Mouse (Mus musculus) monocyte, adult 59 days (primary cell): ENCODE measurements around the gene Mitd1. TPM values are rescaled to one million over a fixed set of nuclear protein-coding genes. Genes with fewer than 3 reads are reported as not detected.

Experiments used
- total RNA-seq, 2 experiments: library from RNA; stranded (reverse); gene quantifications; one replicate each; pipeline ENCODE4 v1.2.4; 2023

Gene Mitd1
- total RNA-seq = 10 to 100 TPM; 13.0 to 15.0 TPM

GRCm38 (mm10) chr1:37890025-37890652, at the start of gene Mitd1, which contains the start of gene Mrpl30:
TSS of gene Mitd1 (minus strand) at chr1:37890411.
TSS of gene Mrpl30 (plus strand) at chr1:37890477.

DNA sequence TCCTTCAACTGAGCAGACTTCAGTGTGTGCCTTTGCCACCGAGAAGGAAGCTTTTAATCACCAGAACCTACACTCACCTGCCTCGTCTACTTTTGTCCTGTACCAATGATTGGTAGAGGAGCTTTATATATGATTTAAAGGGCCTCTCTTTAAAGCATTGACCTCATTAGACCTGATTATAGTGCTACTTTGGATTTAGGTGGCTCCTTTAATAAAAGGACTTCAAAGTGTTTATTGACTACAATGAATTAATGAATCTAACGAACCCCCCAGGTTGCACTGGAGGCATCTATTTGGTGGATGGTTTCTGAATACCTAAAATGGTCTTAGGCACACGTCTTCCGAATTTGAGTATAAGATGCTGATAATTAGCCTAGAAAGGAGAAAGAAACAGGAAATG, 26.2 kb upstream of the Mitd1 start, which contains the start of gene Lyg2:
Lyg2 (minus strand) TSS at position 101 of the 400 bp plus-strand sequence.

GRCm38 (mm10) chr1:37871704-37872103, 18.5 kb downstream of the Mitd1 start, which contains the start of gene Lipt1:
TSS of gene Lipt1 (plus strand) at chr1:37871738.

DNA sequence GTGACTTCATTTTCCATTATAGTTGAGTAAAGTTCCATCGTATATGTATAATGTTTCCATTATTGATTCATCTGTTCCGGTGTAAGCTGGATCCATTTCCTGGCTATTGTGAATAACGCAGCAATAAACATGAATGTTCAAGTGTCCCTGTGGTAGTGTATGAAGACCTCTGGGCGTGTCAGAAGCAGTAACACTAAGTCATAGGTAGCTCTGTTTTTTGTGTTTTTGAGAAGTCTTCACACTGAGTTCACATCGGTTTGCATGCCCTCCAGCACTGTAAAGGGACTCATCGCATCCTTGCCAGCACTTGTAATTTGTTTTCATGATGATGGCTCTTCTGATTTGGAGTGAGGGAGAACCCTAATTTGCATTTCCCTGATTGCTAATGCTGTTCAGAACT, 23.9 kb downstream of the Mitd1 start, which contains the start of gene Tsga10:
Tsga10 (minus strand) TSS at position 144 of the 400 bp plus-strand sequence.

Other genes starting within 250 kb of the Mitd1 start
- under 1 TPM; 0.13 to 0.15 TPM for gene 2010300C02Rik, start 170.3 kb downstream of the Mitd1 start, total RNA-seq
- 10 to 100 TPM; 15.0 to 15.5 TPM for gene Tsga10, start 24.0 kb downstream of the Mitd1 start, total RNA-seq
- gene Lipt1, start 18.7 kb downstream of the Mitd1 start, total RNA-seq = 1 to 10 TPM in 1 of 2 experiments, under 1 TPM in 1; 0.49 to 1.2 TPM
- 100 to 1,000 TPM; 111 to 113 TPM for gene Mrpl30, start 66 bp upstream of the Mitd1 start, total RNA-seq
- gene Lyg2, start 26.1 kb upstream of the Mitd1 start, total RNA-seq = not detected
- not detected for gene Lyg1, start 67.3 kb upstream of the Mitd1 start, total RNA-seq
- gene Txndc9, start 107.5 kb upstream of the Mitd1 start, total RNA-seq = 10 to 100 TPM; 47.3 to 49.4 TPM
- 10 to 100 TPM; 37.7 to 45.7 TPM for gene Eif5b, start 107.6 kb upstream of the Mitd1 start, total RNA-seq
- 10 to 100 TPM; 14.3 to 16.1 TPM for gene Rev1, start 239.4 kb upstream of the Mitd1 start, total RNA-seq